In the genomic region with DNA sequence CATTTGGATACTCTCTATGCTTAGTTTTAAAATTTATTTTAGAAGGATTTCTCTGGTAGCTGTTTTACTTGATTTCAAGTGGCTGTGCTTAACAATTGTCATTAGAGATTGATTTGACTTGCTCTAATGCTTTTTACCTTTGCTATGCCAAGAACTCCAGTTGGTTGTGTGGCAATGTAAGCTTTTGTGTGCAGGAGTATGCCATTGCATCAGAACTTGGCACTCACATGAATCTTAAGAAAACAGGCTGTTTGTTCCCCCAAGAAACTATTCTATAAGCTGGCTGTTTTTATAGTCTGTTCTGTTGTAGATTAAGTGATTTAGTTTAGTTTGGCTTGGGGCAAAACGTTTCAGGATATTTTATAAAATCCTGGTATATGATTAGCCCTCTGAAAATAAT, we compare ENCODE assay signal across 14 mouse cellular contexts.
"Had no signal": no experiment of that assay in that cellular context is flagged by ENCODE, and none has a peak within 500 bp of the region (broad histone marks: within the 10 kb centered on the region; RNA-seq: fewer than 3 reads in every experiment).

No protein-coding gene starts in this region.

- DNase-seq: kidney, adult 8-10 months; kidney, postnatal 36 days; layer of hippocampus, adult 9-11 months; liver; right cerebral cortex, adult 18-20 months; thymus, postnatal 4 days had no signal

- H3K9ac ChIP-seq: limb, embryonic 12.5 days; liver, embryonic 15.5 days; lung, embryonic 15.5 days; midbrain, embryonic 13.5 days; neural tube, embryonic 15.5 days had no signal

- H3K4me3 ChIP-seq: limb, embryonic 12.5 days; liver, embryonic 15.5 days; lung, embryonic 15.5 days; midbrain, embryonic 13.5 days; neural tube, embryonic 15.5 days had no signal

- H3K27me3 ChIP-seq: limb, embryonic 12.5 days; liver, embryonic 15.5 days; lung, embryonic 15.5 days; midbrain, embryonic 13.5 days; neural tube, embryonic 15.5 days had no signal

- H3K4me1 ChIP-seq: limb, embryonic 12.5 days; liver, embryonic 15.5 days; lung, embryonic 15.5 days; midbrain, embryonic 13.5 days; neural tube, embryonic 15.5 days had no signal

- H3K36me3 ChIP-seq: limb, embryonic 12.5 days; liver, embryonic 15.5 days; lung, embryonic 15.5 days; midbrain, embryonic 13.5 days; neural tube, embryonic 15.5 days had no signal

- H3K9me3 ChIP-seq: limb, embryonic 12.5 days; liver, embryonic 15.5 days; lung, embryonic 15.5 days; midbrain, embryonic 13.5 days; neural tube, embryonic 15.5 days had no signal

- H3K27ac ChIP-seq: kidney, postnatal 0 days; limb, embryonic 12.5 days; liver, embryonic 15.5 days; lung, embryonic 15.5 days; midbrain, embryonic 13.5 days; neural tube, embryonic 15.5 days; stomach, postnatal 0 days had no signal

- ATAC-seq: intestine, postnatal 0 days; midbrain, embryonic 13.5 days had no signal

- H3K4me2 ChIP-seq: limb, embryonic 12.5 days; liver, embryonic 15.5 days; lung, embryonic 15.5 days; midbrain, embryonic 13.5 days; neural tube, embryonic 15.5 days had no signal
